Mouse (Mus musculus): ENCODE measurements at regions not wholly inside any gene's neighbourhood (a gene's known extent, or its start where the extent isn't known, plus 50 kb on each side); places are given as distances from the start of the nearest gene placed in this dataset.

DNA sequence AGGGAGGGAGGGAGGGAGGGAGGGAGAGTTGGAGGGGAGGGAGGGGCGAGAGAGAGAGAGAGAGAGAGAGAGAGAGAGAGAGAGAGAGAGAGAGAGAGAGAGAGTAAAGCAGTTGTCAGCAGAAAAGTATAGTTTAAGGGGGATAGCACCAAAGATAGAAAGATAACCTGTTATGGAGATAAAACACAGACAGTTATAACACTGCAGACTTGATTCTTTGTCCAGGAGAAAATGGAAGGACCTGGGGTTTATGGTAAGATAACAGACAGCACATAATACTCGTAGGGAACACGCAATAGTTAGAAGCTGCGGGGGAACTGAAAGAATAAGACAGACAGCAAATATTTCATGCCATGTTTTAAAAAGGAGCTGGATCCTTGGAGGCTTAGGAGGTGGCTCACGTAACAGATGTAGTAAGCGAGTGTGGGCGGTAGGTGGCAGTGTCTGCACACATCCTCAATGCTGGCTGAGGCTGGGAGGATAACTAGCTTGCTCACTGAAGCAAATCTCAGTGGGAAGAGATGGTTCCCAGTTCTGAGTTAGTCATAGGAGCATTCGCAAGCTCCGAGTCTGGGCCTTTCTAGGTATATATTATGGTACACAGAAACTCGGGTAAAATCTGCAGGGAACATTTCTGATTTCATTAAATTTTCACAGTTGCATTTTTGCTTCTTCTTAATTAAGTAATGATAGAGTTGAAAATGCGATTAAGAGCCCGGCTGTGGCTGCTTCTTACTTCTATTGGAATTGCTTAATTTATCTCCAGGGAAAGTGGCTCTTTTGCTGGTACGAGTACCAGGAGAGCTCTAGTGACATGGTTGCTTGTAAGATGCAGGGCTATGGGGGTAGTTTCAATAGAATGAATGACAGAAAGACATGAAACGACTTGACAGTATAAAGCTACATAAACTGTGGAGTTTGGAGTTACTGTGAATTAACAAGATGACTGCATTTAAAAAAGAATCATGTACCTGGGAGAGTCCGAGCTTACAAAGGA, 157.6 kb upstream of the Rgs1 start:
- no peaks in the 10 kb centered on the region for H3K36me3 ChIP-seq (ENCODE audit: insufficient read depth, low read length)
- DNase-seq (ENCODE audit: low spot score) (peak; percentile 90), ATAC-seq (peak; percentile 91)
- no peak overlapping the region for H3K4me3 ChIP-seq (ENCODE audit: low read length)
- H3K9me3 ChIP-seq (ENCODE audit: low read length) = no peaks in the 10 kb centered on the region
- no peak overlapping the region for H3K27ac ChIP-seq
- H3K27me3 ChIP-seq (ENCODE audit: insufficient read depth, low read length) = no peaks in the 10 kb centered on the region
- peak; percentile 96 for TF ChIP-seq CTCF (IDR thresholded peaks at IDR 0.05; ENCODE audit: low read depth)
- H3K4me2 ChIP-seq (ENCODE audit: low read depth, low read length) = no peak overlapping the region
- H3K4me1 ChIP-seq (ENCODE audit: insufficient read depth, low read length) = no peaks in the 10 kb centered on the region
- no peak overlapping the region for H3K9ac ChIP-seq (replicated peaks; ENCODE audit: low read length)
- whole genome bisulfite sequencing = 25% methylated on average over 14 of the region's 15 CpGs

DNA sequence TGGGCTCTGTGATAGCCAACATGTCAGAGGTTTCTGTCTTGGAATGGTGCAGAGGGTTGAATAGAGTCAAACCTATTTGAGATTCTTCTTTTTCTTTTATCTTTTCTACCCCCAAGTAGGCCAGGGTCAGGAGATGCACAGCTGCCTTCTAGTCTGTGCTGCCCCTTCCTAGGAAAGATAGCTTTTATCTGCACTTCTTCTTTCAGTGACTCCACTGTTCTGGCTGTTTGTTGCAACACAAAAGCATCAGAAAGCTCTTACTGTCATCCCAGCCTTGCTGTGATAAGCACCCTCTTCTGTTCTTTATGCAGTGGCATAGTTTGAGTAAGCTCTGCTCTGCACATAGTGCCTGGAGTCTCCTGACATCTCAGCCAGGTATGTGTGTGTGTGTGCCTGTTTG, 156.7 kb upstream of the Rgs1 start:
- H3K9me3 ChIP-seq (ENCODE audit: low read length) = no peaks in the 10 kb centered on the region
- DNase-seq (ENCODE audit: low spot score) = no peak
- no peak overlapping the region for H3K27ac ChIP-seq
- TF ChIP-seq CTCF (IDR thresholded peaks at IDR 0.05; ENCODE audit: low read depth) = no peak
- no peak overlapping the region for H3K9ac ChIP-seq (replicated peaks; ENCODE audit: low read length)
- no peaks in the 10 kb centered on the region for H3K36me3 ChIP-seq (ENCODE audit: insufficient read depth, low read length)
- no peaks in the 10 kb centered on the region for H3K4me1 ChIP-seq (ENCODE audit: insufficient read depth, low read length)
- no peak overlapping the region for H3K4me3 ChIP-seq (ENCODE audit: low read length)
- H3K27me3 ChIP-seq (ENCODE audit: insufficient read depth, low read length) = no peaks in the 10 kb centered on the region
- ATAC-seq = no peak
- H3K4me2 ChIP-seq (ENCODE audit: low read depth, low read length) = no peak overlapping the region

DNA sequence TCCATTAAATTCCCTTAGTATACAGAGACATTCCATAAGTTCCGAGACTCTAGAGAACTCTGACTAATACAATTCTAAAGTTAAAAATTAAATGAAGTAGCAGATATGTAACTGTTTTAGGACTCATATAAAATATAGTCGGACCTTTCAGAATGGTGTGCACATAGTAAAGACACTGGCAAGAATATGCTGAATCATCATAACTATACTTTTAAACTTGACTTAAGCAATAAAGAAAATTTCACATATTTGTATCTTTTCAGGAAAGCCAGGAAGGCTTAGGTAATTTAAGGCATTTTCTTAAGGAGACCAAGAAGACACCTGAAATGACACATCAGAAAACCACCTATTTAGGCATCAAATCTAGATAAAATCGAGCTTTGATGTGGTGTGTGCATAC, 156.0 kb upstream of the Rgs1 start:
- H3K4me1 ChIP-seq (ENCODE audit: insufficient read depth, low read length) = no peaks in the 10 kb centered on the region
- TF ChIP-seq CTCF (IDR thresholded peaks at IDR 0.05; ENCODE audit: low read depth) = no peak
- H3K9ac ChIP-seq (replicated peaks; ENCODE audit: low read length) = no peak overlapping the region
- DNase-seq (ENCODE audit: low spot score) (no peak), ATAC-seq (no peak)
- no peaks in the 10 kb centered on the region for H3K9me3 ChIP-seq (ENCODE audit: low read length)
- H3K4me2 ChIP-seq (ENCODE audit: low read depth, low read length) = no peak overlapping the region
- H3K27me3 ChIP-seq (ENCODE audit: insufficient read depth, low read length) = no peaks in the 10 kb centered on the region
- 74% methylated on average over 3 of the region's 3 CpGs for WGBS
- no peak overlapping the region for H3K27ac ChIP-seq
- H3K4me3 ChIP-seq (ENCODE audit: low read length) = no peak overlapping the region
- no peaks in the 10 kb centered on the region for H3K36me3 ChIP-seq (ENCODE audit: insufficient read depth, low read length)

- Histone ChIP-seq H3K36me3 (ENCODE audit: insufficient read depth, low read length) (no peaks in the 10 kb centered on the region), H3K27ac (no peak overlapping the region), H3K9ac (replicated peaks; ENCODE audit: low read length) (no peak overlapping the region), H3K4me2 (ENCODE audit: low read depth, low read length) (no peak overlapping the region), H3K4me1 (ENCODE audit: insufficient read depth, low read length) (no peaks in the 10 kb centered on the region), H3K27me3 (ENCODE audit: insufficient read depth, low read length) (no peaks in the 10 kb centered on the region), H3K9me3 (ENCODE audit: low read length) (no peaks in the 10 kb centered on the region), H3K4me3 (ENCODE audit: low read length) (no peak overlapping the region)
- ATAC-seq = no peak; the same call in 1 of the 2 replicates
- peak; percentile 85 for DNase-seq (ENCODE audit: low spot score)
- peak; percentile 67 for TF ChIP-seq CTCF (IDR thresholded peaks at IDR 0.05; ENCODE audit: low read depth)
- 37% methylated on average over 3 of the region's 3 CpGs for WGBS
Measured at GRCm38 (mm10) chr1:144379991-144380594, 131.1 kb upstream of the Rgs1 start.

DNA sequence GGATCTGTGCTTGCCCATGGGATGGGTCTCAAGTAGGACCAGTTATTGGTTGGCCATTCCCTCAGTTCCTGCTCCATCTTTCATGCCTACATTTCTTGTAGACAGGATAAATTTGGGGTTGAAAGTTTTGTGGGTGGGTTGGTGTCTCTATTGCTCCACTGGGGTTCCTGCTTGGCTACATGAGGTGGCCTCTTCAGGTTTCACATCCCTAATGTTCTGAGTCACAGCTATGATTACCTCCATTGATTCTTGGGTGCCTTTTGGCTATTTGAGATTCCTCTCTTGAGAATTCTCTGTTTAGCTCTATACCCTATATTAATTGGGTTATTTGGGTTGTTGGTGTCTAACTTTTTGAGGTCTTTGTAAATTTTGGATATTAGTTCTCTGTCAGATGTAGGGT, 125.1 kb upstream of the Rgs1 start:
- no peaks in the 10 kb centered on the region for H3K27me3 ChIP-seq (ENCODE audit: insufficient read depth, low read length)
- no peak overlapping the region for H3K9ac ChIP-seq (replicated peaks; ENCODE audit: low read length)
- H3K9me3 ChIP-seq (ENCODE audit: low read length) = no peaks in the 10 kb centered on the region
- no peak overlapping the region for H3K4me2 ChIP-seq (ENCODE audit: low read depth, low read length)
- no peak overlapping the region for H3K27ac ChIP-seq
- no peaks in the 10 kb centered on the region for H3K4me1 ChIP-seq (ENCODE audit: insufficient read depth, low read length)
- H3K4me3 ChIP-seq (ENCODE audit: low read length) = no peak overlapping the region
- H3K36me3 ChIP-seq (ENCODE audit: insufficient read depth, low read length) = no peaks in the 10 kb centered on the region
- DNase-seq (ENCODE audit: low spot score) (no peak), ATAC-seq (no peak)
- TF ChIP-seq CTCF (IDR thresholded peaks at IDR 0.05; ENCODE audit: low read depth) = no peak

DNA sequence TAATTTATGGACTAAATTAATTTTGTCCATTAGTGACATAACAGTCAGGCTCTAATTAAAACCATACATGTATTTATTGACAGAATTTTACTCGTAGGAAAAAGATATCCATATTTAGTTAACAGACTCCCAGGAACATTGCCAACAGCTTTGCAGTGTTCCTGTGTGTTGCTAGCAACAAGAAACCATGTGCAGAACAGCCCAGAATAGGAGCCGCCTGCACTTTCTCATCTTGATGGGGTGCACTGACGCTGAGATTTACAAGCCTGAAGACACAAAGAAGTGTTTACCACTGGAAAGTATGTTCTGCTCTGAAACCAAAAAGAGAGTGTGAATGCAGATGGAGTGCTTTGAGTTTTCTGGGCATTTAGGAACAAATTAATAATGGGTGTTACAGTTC, 118.5 kb upstream of the Rgs1 start:
- H3K4me2 ChIP-seq (ENCODE audit: low read depth, low read length) = no peak overlapping the region
- no peak overlapping the region for H3K9ac ChIP-seq (replicated peaks; ENCODE audit: low read length)
- no peaks in the 10 kb centered on the region for H3K36me3 ChIP-seq (ENCODE audit: insufficient read depth, low read length)
- no peak for TF ChIP-seq CTCF (IDR thresholded peaks at IDR 0.05; ENCODE audit: low read depth)
- H3K4me1 ChIP-seq (ENCODE audit: insufficient read depth, low read length) = no peaks in the 10 kb centered on the region
- 59% methylated on average over 3 of the region's 3 CpGs for WGBS
- no peak for ATAC-seq
- no peaks in the 10 kb centered on the region for H3K27me3 ChIP-seq (ENCODE audit: insufficient read depth, low read length)
- no peak overlapping the region for H3K27ac ChIP-seq
- no peak overlapping the region for H3K4me3 ChIP-seq (ENCODE audit: low read length)
- DNase-seq (ENCODE audit: low spot score) = peak; percentile 6
- H3K9me3 ChIP-seq (ENCODE audit: low read length) = no peaks in the 10 kb centered on the region
